Mouse (Mus musculus) embryonic facial prominence, embryonic 10.5 days (tissue): Measurements from ENCODE around the gene Gm20931. TPM values are rescaled to one million over a fixed set of nuclear protein-coding genes. Genes with fewer than 3 reads are reported as not detected.
"Not testable (repeated sequence)": the region's sequence is repeated elsewhere in the genome, so short reads cannot be mapped to it uniquely, and the experiment has no call there.

Experiments used
- DNase-seq: peaks from one replicate; pipeline ENCODE4 v3.0.0-alpha.2; 2017; ENCODE audit warnings: low spot score
- H3K27ac ChIP-seq: fragments of 300-500 bp; sonication (generic); replicated peaks from 2 replicates; pipeline ENCODE4 v1.5.1; 2016; ENCODE audit warnings: mild to moderate bottlenecking
- H3K27me3 ChIP-seq: fragments of 300-500 bp; sonication (generic); replicated peaks from 2 replicates; pipeline ENCODE4 v1.6.1; 2016; ENCODE audit warnings: low read depth, mild to moderate bottlenecking; ENCODE audit not compliant: poor library complexity, severe bottlenecking
- H3K36me3 ChIP-seq: fragments of 300-500 bp; sonication (generic); replicated peaks from 2 replicates; pipeline ENCODE4 v1.6.1; 2016; ENCODE audit warnings: mild to moderate bottlenecking, moderate library complexity
- H3K4me1 ChIP-seq: fragments of 300-500 bp; sonication (generic); 2 replicates; pipeline ENCODE4 v1.6.1; 2016
- H3K4me3 ChIP-seq: fragments of 300-500 bp; sonication (generic); 2 replicates; pipeline ENCODE4 v1.5.1; 2016; ENCODE audit warnings: mild to moderate bottlenecking, moderate library complexity
- H3K9me3 ChIP-seq: fragments of 300-500 bp; sonication (generic); 2 replicates; pipeline ENCODE4 v1.6.1; 2016; ENCODE audit warnings: mild to moderate bottlenecking
- WGBS: fragments of 180-500 bp; shearing (Covaris S2); methylation state at CpG from one replicate; pipeline ENCODE4 v1.1.7; 2016; 5-methylcytosine and 5-hydroxymethylcytosine counted together
- polyA plus RNA-seq: library from polyadenylated mRNA; unstranded; fragments of >200 nt; fragmentation: Nextera tagmentation; extraction: Ambion mirVana; gene quantifications from 2 replicates; pipeline ENCODE4 v1.2.1, GENCODE M21; 2016

Gene Gm20931
- polyA plus RNA-seq: not detected in 2 replicates

DNA sequence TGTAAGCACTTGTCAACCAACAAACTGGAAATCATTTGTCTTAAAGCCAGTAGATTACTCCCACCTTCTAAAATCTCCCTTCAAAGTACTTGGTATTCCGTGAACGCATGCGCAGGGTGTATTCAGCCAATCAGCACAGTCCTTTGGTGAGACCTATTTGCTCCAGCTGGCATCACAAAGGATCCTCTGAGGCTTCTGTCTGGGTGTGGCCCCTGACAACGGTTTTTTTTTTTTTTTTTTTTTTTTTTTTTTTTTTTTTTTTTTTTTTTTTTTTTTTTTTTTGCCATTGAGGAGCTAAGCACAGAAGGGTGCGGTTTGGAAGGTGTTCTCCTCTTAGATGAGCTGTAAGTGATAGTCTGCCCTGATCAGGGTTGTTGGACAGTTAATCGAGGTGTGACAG, at the start of gene Gm20931:
Gene Gm20931 (plus strand): TSS at position 301 of the 400 bp plus-strand sequence.
- WGBS: no CpG with 5 or more reads among the region's 6 CpGs
- H3K27me3 ChIP-seq, H3K4me3 ChIP-seq, H3K9me3 ChIP-seq, H3K36me3 ChIP-seq, H3K27ac ChIP-seq, H3K4me1 ChIP-seq, DNase-seq: not testable (repeated sequence)
